Mouse (Mus musculus): Measurements from ENCODE around the gene Kirrel2. TPM values are rescaled to one million over a fixed set of nuclear protein-coding genes. Genes with fewer than 3 reads are reported as not detected.

Gene Kirrel2
- polyA plus RNA-seq, 1 experiment from 2014 or later = not detected

DNA sequence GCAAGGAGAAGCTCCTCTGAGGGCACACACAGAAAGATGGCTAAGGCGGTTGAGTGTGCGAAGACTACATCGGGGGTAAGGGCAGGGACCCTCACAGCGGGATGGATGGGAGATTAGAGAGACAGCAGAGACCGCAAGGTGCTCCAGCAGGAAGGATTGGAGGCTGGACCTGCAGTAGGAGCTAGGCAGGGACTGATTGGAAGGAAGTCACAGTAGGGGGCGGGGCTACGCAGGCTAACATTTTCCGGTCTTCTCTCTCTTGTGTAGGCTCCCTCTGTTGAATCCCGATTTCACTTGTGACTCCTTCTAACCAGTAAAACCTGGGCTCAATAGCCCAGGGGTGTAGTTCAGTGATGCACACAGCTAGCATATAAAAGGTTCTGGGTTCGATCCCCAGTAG, 20.6 kb downstream of the Kirrel2 start:
- 15% methylated on average over 10 of the region's 10 CpGs for WGBS
- no peaks in the 10 kb centered on the region for H3K27me3 ChIP-seq (ENCODE audit: insufficient read depth, low read length)

GRCm38 (mm10) chr7:30435156-30435555, 22.3 kb downstream of the Kirrel2 start:
- no peaks in the 10 kb centered on the region for H3K4me1 ChIP-seq (ENCODE audit: insufficient read depth)
- no peaks in the 10 kb centered on the region for H3K27me3 ChIP-seq (ENCODE audit: insufficient read depth, low read length)
- H3K9ac ChIP-seq = no peak overlapping the region
- no peaks in the 10 kb centered on the region for H3K9me3 ChIP-seq (ENCODE audit: low read depth, low read length)
- no peak for DNase-seq
- H3K27ac ChIP-seq (ENCODE audit: low read depth) = no peak overlapping the region
- 33% methylated on average over 9 of the region's 9 CpGs for WGBS
- no peak for ATAC-seq (ENCODE audit: insufficient read depth)
- no peaks in the 10 kb centered on the region for H3K36me3 ChIP-seq (ENCODE audit: insufficient read depth)
- no peak overlapping the region for H3K4me2 ChIP-seq
- H3K4me3 ChIP-seq (ENCODE audit: low read depth, low read length) = no peak overlapping the region
- TF ChIP-seq CTCF (IDR thresholded peaks at IDR 0.05; ENCODE audit: low read depth) = no peak

More for the DNA sequence above, 20.6 kb downstream of the Kirrel2 start:
- Histone ChIP-seq H3K36me3 (ENCODE audit: insufficient read depth) (no peaks in the 10 kb centered on the region), H3K4me1 (ENCODE audit: insufficient read depth) (no peaks in the 10 kb centered on the region), H3K9me3 (ENCODE audit: low read depth, low read length) (no peaks in the 10 kb centered on the region), H3K4me3 (ENCODE audit: low read depth, low read length) (no peak overlapping the region), H3K9ac (no peak overlapping the region), H3K4me2 (no peak overlapping the region), H3K27ac (ENCODE audit: low read depth) (no peak overlapping the region)
- no peak for ATAC-seq (ENCODE audit: insufficient read depth)
- DNase-seq = peak; percentile 7
- TF ChIP-seq CTCF (IDR thresholded peaks at IDR 0.05; ENCODE audit: low read depth) = no peak

- 67% methylated on average over 10 of the region's 10 CpGs for WGBS
- Histone ChIP-seq H3K27me3 (ENCODE audit: insufficient read depth, low read length) (no peaks in the 10 kb centered on the region), H3K4me3 (ENCODE audit: low read depth, low read length) (no peak overlapping the region), H3K9ac (no peak overlapping the region), H3K27ac (ENCODE audit: low read depth) (no peak overlapping the region), H3K4me2 (no peak overlapping the region), H3K36me3 (ENCODE audit: insufficient read depth) (no peaks in the 10 kb centered on the region), H3K4me1 (ENCODE audit: insufficient read depth) (no peaks in the 10 kb centered on the region), H3K9me3 (ENCODE audit: low read depth, low read length) (no peaks in the 10 kb centered on the region)
- ATAC-seq (ENCODE audit: insufficient read depth) = no peak
- DNase-seq = no peak
- TF ChIP-seq CTCF (IDR thresholded peaks at IDR 0.05; ENCODE audit: low read depth) = no peak
Measured at GRCm38 (mm10) chr7:30434701-30435100, 22.8 kb downstream of the Kirrel2 start.

- 3% methylated on average over 10 of the region's 10 CpGs for WGBS
- Histone ChIP-seq H3K4me3 (ENCODE audit: low read depth, low read length) (no peak overlapping the region), H3K4me2 (no peak overlapping the region), H3K36me3 (ENCODE audit: insufficient read depth) (no peaks in the 10 kb centered on the region), H3K27me3 (ENCODE audit: insufficient read depth, low read length) (no peaks in the 10 kb centered on the region), H3K9ac (no peak overlapping the region), H3K9me3 (ENCODE audit: low read depth, low read length) (no peaks in the 10 kb centered on the region), H3K27ac (ENCODE audit: low read depth) (no peak overlapping the region), H3K4me1 (ENCODE audit: insufficient read depth) (no peaks in the 10 kb centered on the region)
- peak; percentile 81 for DNase-seq
- no peak for TF ChIP-seq CTCF (IDR thresholded peaks at IDR 0.05; ENCODE audit: low read depth)
- no peak for ATAC-seq (ENCODE audit: insufficient read depth)
Measured at GRCm38 (mm10) chr7:30434238-30434637, 23.3 kb downstream of the Kirrel2 start.

DNA sequence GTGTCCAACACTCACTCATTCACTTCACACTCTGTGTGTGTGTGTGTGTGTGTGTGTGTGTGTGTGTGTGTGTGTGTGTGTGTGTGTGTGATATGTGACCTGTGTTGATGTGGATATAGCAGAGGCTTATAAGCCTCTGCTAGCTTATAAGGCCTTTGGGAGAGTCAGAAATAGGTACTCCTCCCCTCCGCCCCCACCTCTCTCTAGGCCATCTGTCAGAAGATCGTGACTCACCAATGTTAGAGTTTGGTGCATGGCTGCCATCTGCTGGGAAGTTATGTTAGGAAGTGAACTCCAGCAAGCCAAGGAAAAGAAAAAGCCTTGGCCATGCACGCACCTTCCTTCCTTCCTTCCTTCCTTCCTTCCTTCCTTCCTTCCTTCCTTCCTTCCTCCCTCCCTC, 25.7 kb downstream of the Kirrel2 start:
- no peaks in the 10 kb centered on the region for H3K27me3 ChIP-seq (ENCODE audit: insufficient read depth, low read length)
- H3K9me3 ChIP-seq (ENCODE audit: low read depth, low read length) = no peaks in the 10 kb centered on the region
- H3K27ac ChIP-seq (ENCODE audit: low read depth) = no peak overlapping the region
- ATAC-seq (ENCODE audit: insufficient read depth) (no peak), DNase-seq (peak; percentile 69)
- peak; percentile 59 for TF ChIP-seq CTCF (IDR thresholded peaks at IDR 0.05; ENCODE audit: low read depth)
- no peak overlapping the region for H3K4me2 ChIP-seq
- no peak overlapping the region for H3K9ac ChIP-seq
- 9% methylated on average over 3 of the region's 3 CpGs for WGBS
- H3K36me3 ChIP-seq (ENCODE audit: insufficient read depth) = peaks cover 6% of the 10 kb centered on the region; the same call in 1 of the 2 replicates
- H3K4me1 ChIP-seq (ENCODE audit: insufficient read depth) = no peaks in the 10 kb centered on the region
- H3K4me3 ChIP-seq (ENCODE audit: low read depth, low read length) = no peak overlapping the region

- DNase-seq (no peak), ATAC-seq (ENCODE audit: insufficient read depth) (no peak)
- Histone ChIP-seq H3K4me3 (ENCODE audit: low read depth, low read length) (no peak overlapping the region), H3K4me1 (ENCODE audit: insufficient read depth) (no peaks in the 10 kb centered on the region), H3K27me3 (ENCODE audit: insufficient read depth, low read length) (no peaks in the 10 kb centered on the region), H3K27ac (ENCODE audit: low read depth) (no peak overlapping the region), H3K9me3 (ENCODE audit: low read depth, low read length) (no peaks in the 10 kb centered on the region), H3K36me3 (ENCODE audit: insufficient read depth) (peaks cover 10% of the 10 kb centered on the region; the same call in 1 of the 2 replicates), H3K9ac (no peak overlapping the region), H3K4me2 (no peak overlapping the region)
- no peak for TF ChIP-seq CTCF (IDR thresholded peaks at IDR 0.05; ENCODE audit: low read depth)
- 50% methylated on average over 2 of the region's 2 CpGs for WGBS
Measured at GRCm38 (mm10) chr7:30430191-30430590, 27.3 kb downstream of the Kirrel2 start.

- Histone ChIP-seq H3K4me2 (no peak overlapping the region), H3K36me3 (ENCODE audit: insufficient read depth) (peaks cover 10% of the 10 kb centered on the region; the same call in 1 of the 2 replicates), H3K9me3 (ENCODE audit: low read depth, low read length) (no peaks in the 10 kb centered on the region), H3K4me1 (ENCODE audit: insufficient read depth) (no peaks in the 10 kb centered on the region), H3K27me3 (ENCODE audit: insufficient read depth, low read length) (no peaks in the 10 kb centered on the region), H3K27ac (ENCODE audit: low read depth) (no peak overlapping the region), H3K4me3 (ENCODE audit: low read depth, low read length) (no peak overlapping the region), H3K9ac (no peak overlapping the region)
- no peak for TF ChIP-seq CTCF (IDR thresholded peaks at IDR 0.05; ENCODE audit: low read depth)
- DNase-seq (no peak), ATAC-seq (ENCODE audit: insufficient read depth) (no peak)
Measured at GRCm38 (mm10) chr7:30429327-30429726, 28.2 kb downstream of the Kirrel2 start.
